Mouse (Mus musculus) heart, embryonic 11.5 days (tissue): ENCODE measurements at regions not wholly inside any gene's neighbourhood (a gene's known extent, or its start where the extent isn't known, plus 50 kb on each side); places are given as distances from the start of the nearest gene placed in this dataset.

Source experiments
- ATAC-seq: fragments of 200-750 bp; cut with Nextera tagmentation; replicated peaks from 2 replicates; pipeline ENCODE4 v1.8.0; 2017; ENCODE audit warnings: moderate library complexity; ENCODE audit not compliant: insufficient number of reproducible peaks, low FRiP score, low TSS enrichment
- H3K27ac ChIP-seq: fragments of 300-500 bp; sonication (generic); 2 replicates; pipeline ENCODE4 v1.5.1; 2014; ENCODE audit warnings: mild to moderate bottlenecking, low read depth, low read length
- H3K27me3 ChIP-seq: fragments of 300-500 bp; sonication (generic); 2 replicates; pipeline ENCODE4 v1.6.1; 2014; ENCODE audit warnings: mild to moderate bottlenecking, low read length, mixed read lengths; ENCODE audit not compliant: control insufficient read depth, insufficient read depth
- H3K36me3 ChIP-seq: fragments of 300-500 bp; sonication (generic); 2 replicates; pipeline ENCODE4 v1.6.1; 2014; ENCODE audit warnings: mild to moderate bottlenecking, low read length, moderate library complexity, mixed read lengths; ENCODE audit not compliant: control insufficient read depth, insufficient read depth
- H3K4me1 ChIP-seq: fragments of 300-500 bp; sonication (generic); 2 replicates; pipeline ENCODE4 v1.6.1; 2014; ENCODE audit warnings: low read length; ENCODE audit not compliant: control insufficient read depth, insufficient read depth
- H3K4me2 ChIP-seq: fragments of 300-500 bp; sonication (generic); 2 replicates; pipeline ENCODE4 v1.6.1; 2014; ENCODE audit warnings: mild to moderate bottlenecking, moderate library complexity
- H3K4me3 ChIP-seq: fragments of 300-500 bp; sonication (generic); 2 replicates; pipeline ENCODE4 v1.5.1; 2014; ENCODE audit warnings: low read depth, low read length
- H3K9ac ChIP-seq: fragments of 300-500 bp; sonication (generic); 2 replicates; pipeline ENCODE4 v1.6.1; 2014; ENCODE audit warnings: mild to moderate bottlenecking, low read depth, low read length, moderate library complexity
- H3K9me3 ChIP-seq: fragments of 300-500 bp; sonication (generic); replicated peaks from 2 replicates; pipeline ENCODE4 v1.6.1; 2016; ENCODE audit warnings: low read length; ENCODE audit not compliant: control insufficient read depth
- WGBS: fragments of 180-500 bp; shearing (Covaris S2); extraction: QIAGEN DNeasy Blood & Tissue Kit; methylation state at CpG from one replicate; pipeline ENCODE4 v1.1.7; 2014; ENCODE audit not compliant: insufficient replicate concordance; 5-methylcytosine and 5-hydroxymethylcytosine counted together

- WGBS, result 59% methylated on average over 13 of the region's 13 CpGs
- H3K4me2 ChIP-seq, result no peak overlapping the region
- peak overlapping the region; percentile 24; the same call in 1 of the 2 replicates for H3K27ac ChIP-seq
- no peaks in the 10 kb centered on the region for H3K9me3 ChIP-seq
- no peaks in the 10 kb centered on the region for H3K36me3 ChIP-seq
- no peak overlapping the region for H3K4me3 ChIP-seq
- H3K4me1 ChIP-seq, result no peaks in the 10 kb centered on the region
- peak; percentile 81 for ATAC-seq
- H3K9ac ChIP-seq, result no peak overlapping the region
- H3K27me3 ChIP-seq, result no peaks in the 10 kb centered on the region
Measured at GRCm38 (mm10) chr9:122064937-122065673, 52.0 kb upstream of the Snrk start.

GRCm38 (mm10) chr9:122055820-122056550 is 59.1 kb upstream of the Pomgnt2 start:
- Histone ChIP-seq H3K9me3 (no peaks in the 10 kb centered on the region), H3K27ac (no peak overlapping the region), H3K4me3 (no peak overlapping the region), H3K36me3 (no peaks in the 10 kb centered on the region), H3K9ac (no peak overlapping the region), H3K27me3 (no peaks in the 10 kb centered on the region), H3K4me2 (no peak overlapping the region), H3K4me1 (peaks cover 13% of the 10 kb centered on the region)
- WGBS, result 77% methylated on average over 5 of the region's 5 CpGs
- ATAC-seq, result no peak

GRCm38 (mm10) chr9:122051716-122052115 is 54.8 kb upstream of the Pomgnt2 start:
- Histone ChIP-seq H3K4me2 (no peak overlapping the region), H3K4me1 (peaks cover 36% of the 10 kb centered on the region), H3K9me3 (no peaks in the 10 kb centered on the region), H3K27ac (no peak overlapping the region), H3K27me3 (no peaks in the 10 kb centered on the region), H3K36me3 (no peaks in the 10 kb centered on the region), H3K4me3 (no peak overlapping the region), H3K9ac (no peak overlapping the region)
- no peak for ATAC-seq
- 58% methylated on average over 7 of the region's 7 CpGs for WGBS

- Histone ChIP-seq H3K4me2 (no peak overlapping the region), H3K27me3 (no peaks in the 10 kb centered on the region), H3K27ac (no peak overlapping the region), H3K4me3 (no peak overlapping the region), H3K9me3 (no peaks in the 10 kb centered on the region), H3K4me1 (peaks cover 36% of the 10 kb centered on the region), H3K9ac (no peak overlapping the region), H3K36me3 (no peaks in the 10 kb centered on the region)
- no peak for ATAC-seq
- 46% methylated on average over 6 of the region's 6 CpGs for WGBS
Measured at GRCm38 (mm10) chr9:122051096-122051495, 54.2 kb upstream of the Pomgnt2 start.

- Histone ChIP-seq H3K9me3 (no peaks in the 10 kb centered on the region), H3K4me1 (peaks cover 36% of the 10 kb centered on the region), H3K4me2 (no peak overlapping the region), H3K27me3 (no peaks in the 10 kb centered on the region), H3K27ac (no peak overlapping the region), H3K9ac (no peak overlapping the region), H3K4me3 (no peak overlapping the region), H3K36me3 (no peaks in the 10 kb centered on the region)
- WGBS, result 51% methylated on average over 5 of the region's 5 CpGs
- no peak for ATAC-seq
Measured at GRCm38 (mm10) chr9:122048999-122049398, 52.1 kb upstream of the Pomgnt2 start.

- H3K4me1 ChIP-seq, result peaks cover 36% of the 10 kb centered on the region
- peak overlapping the region; percentile 37; the same call in 1 of the 2 replicates for H3K27ac ChIP-seq
Measured at GRCm38 (mm10) chr9:122047962-122048625, 51.2 kb upstream of the Pomgnt2 start.

More at GRCm38 (mm10) chr9:122047962-122048625, 51.2 kb upstream of the Pomgnt2 start:
- H3K27me3 ChIP-seq, result no peaks in the 10 kb centered on the region
- peak overlapping the region; percentile 11; the same call in 1 of the 2 replicates for H3K4me2 ChIP-seq
- H3K9ac ChIP-seq, result no peak overlapping the region
- no peaks in the 10 kb centered on the region for H3K36me3 ChIP-seq
- H3K4me3 ChIP-seq, result no peak overlapping the region
- H3K9me3 ChIP-seq, result no peaks in the 10 kb centered on the region
- WGBS, result 11% methylated on average over 8 of the region's 8 CpGs
- ATAC-seq, result peak; percentile 63; the same call in 1 of the 2 replicates
